Mouse (Mus musculus) gastrocnemius, adult 2 months (tissue): Measurements from ENCODE around the gene Zfhx3. TPM values are rescaled to one million over a fixed set of nuclear protein-coding genes. Genes with fewer than 3 reads are reported as not detected.

Source experiments
- DNase-seq: peaks from one replicate; pipeline ENCODE4 v3.0.0; 2022
- H3K27ac ChIP-seq: fragments of 200-600 bp; 2 replicates; pipeline ENCODE4 v1.8.1; 2022; ENCODE audit warnings: mild to moderate bottlenecking
- H3K4me3 ChIP-seq: fragments of 200-600 bp; 2 replicates; pipeline ENCODE4 v1.8.1; 2022; ENCODE audit warnings: mild to moderate bottlenecking, moderate library complexity
- CTCF ChIP-seq: fragments of 200-600 bp; IDR thresholded peaks from 2 replicates; pipeline ENCODE4 v1.8.1; 2022; ENCODE audit warnings: antibody characterized with exemption, mild to moderate bottlenecking, moderate library complexity
- intact Hi-C: fragments of 180-260 bp; cut with DNase I; formaldehyde crosslinking; loops from one replicate; pipeline ENCODE4 v1.15.1; 2025
- total RNA-seq, 2 experiments: library from RNA; stranded (reverse); gene quantifications; 2 replicates each; pipeline ENCODE4 v1.2.3; 2021

Gene Zfhx3
- total RNA-seq, 2 experiments from 2014 or later: 14.1 to 17.7 TPM

- H3K4me3 ChIP-seq: no peak overlapping the region
- intact Hi-C loops: no loop called here
- TF ChIP-seq CTCF: no peak
- H3K27ac ChIP-seq: no peak overlapping the region
- DNase-seq: no peak
Measured at GRCm38 (mm10) chr8:108241041-108241690, 298.7 kb downstream of the Zfhx3 start.

- Histone ChIP-seq H3K4me3 (no peak overlapping the region), H3K27ac (no peak overlapping the region)
- no peak for TF ChIP-seq CTCF
- intact Hi-C loops: no loop called here
- DNase-seq: no peak
Measured at GRCm38 (mm10) chr8:108243270-108243669, 300.8 kb downstream of the Zfhx3 start.

- H3K4me3 ChIP-seq: no peak overlapping the region
- H3K27ac ChIP-seq: no peak overlapping the region
- no peak for TF ChIP-seq CTCF
- DNase-seq: no peak
- intact Hi-C loops: no loop called here
Measured at GRCm38 (mm10) chr8:108244636-108245494, 302.4 kb downstream of the Zfhx3 start.

GRCm38 (mm10) chr8:108245575-108245974, 303.1 kb downstream of the Zfhx3 start:
- no peak for DNase-seq
- intact Hi-C loops: no loop called here
- no peak overlapping the region for H3K27ac ChIP-seq
- no peak overlapping the region for H3K4me3 ChIP-seq
- TF ChIP-seq CTCF: no peak

GRCm38 (mm10) chr8:108246035-108246933, 303.8 kb downstream of the Zfhx3 start:
- DNase-seq: no peak
- Histone ChIP-seq H3K4me3 (no peak overlapping the region), H3K27ac (no peak overlapping the region)
- intact Hi-C loops: no loop called here
- TF ChIP-seq CTCF: no peak

- no peak for DNase-seq
- Histone ChIP-seq H3K4me3 (no peak overlapping the region), H3K27ac (no peak overlapping the region)
- intact Hi-C loops: no loop called here
- no peak for TF ChIP-seq CTCF
Measured at GRCm38 (mm10) chr8:108246934-108247417, 304.5 kb downstream of the Zfhx3 start.

GRCm38 (mm10) chr8:108264593-108265160, 322.2 kb downstream of the Zfhx3 start:
- no peak for DNase-seq
- intact Hi-C loops: no loop called here
- TF ChIP-seq CTCF: no peak
- Histone ChIP-seq H3K4me3 (no peak overlapping the region), H3K27ac (no peak overlapping the region)

- DNase-seq: no peak
- Histone ChIP-seq H3K27ac (no peak overlapping the region), H3K4me3 (no peak overlapping the region)
- intact Hi-C loops: no loop called here
- no peak for TF ChIP-seq CTCF
Measured at GRCm38 (mm10) chr8:108277960-108278359, 335.5 kb downstream of the Zfhx3 start.

- no peak for TF ChIP-seq CTCF
- no peak for DNase-seq
- intact Hi-C loops: no loop called here
- Histone ChIP-seq H3K4me3 (no peak overlapping the region), H3K27ac (no peak overlapping the region)
Measured at GRCm38 (mm10) chr8:108281981-108282380, 339.5 kb downstream of the Zfhx3 start.

GRCm38 (mm10) chr8:108286117-108286516, 343.7 kb downstream of the Zfhx3 start:
- intact Hi-C loops: no loop called here
- Histone ChIP-seq H3K4me3 (no peak overlapping the region), H3K27ac (no peak overlapping the region)
- no peak for DNase-seq
- TF ChIP-seq CTCF: no peak

GRCm38 (mm10) chr8:108300964-108301615, 358.6 kb downstream of the Zfhx3 start:
- TF ChIP-seq CTCF: no peak
- Histone ChIP-seq H3K27ac (no peak overlapping the region), H3K4me3 (no peak overlapping the region)
- no peak for DNase-seq
- intact Hi-C loops: no loop called here

GRCm38 (mm10) chr8:108301654-108302053, 359.2 kb downstream of the Zfhx3 start:
- no peak overlapping the region for H3K4me3 ChIP-seq
- TF ChIP-seq CTCF: no peak
- H3K27ac ChIP-seq: no peak overlapping the region
- no peak for DNase-seq
- intact Hi-C loops: no loop called here
